Mouse (Mus musculus) layer of hippocampus, postnatal 14 days (tissue): ENCODE data around the gene Pcna. TPM values are rescaled to one million over a fixed set of nuclear protein-coding genes. Genes with fewer than 3 reads are reported as not detected.

ENCODE experiments used
- DNase-seq, 2 experiments: peaks; one replicate each; pipeline ENCODE4 v3.0.0; 2021 to 2022; ENCODE audit warnings: low spot score in 2 of 2, mixed read lengths in 1 of 2
- total RNA-seq, 2 experiments: library from RNA; stranded (reverse); gene quantifications; 2 replicates each; pipeline ENCODE4 v1.2.3; 2021

The Pcna gene
- total RNA-seq, 2 experiments from 2014 or later = 45.3 to 51.5 TPM

DNA sequence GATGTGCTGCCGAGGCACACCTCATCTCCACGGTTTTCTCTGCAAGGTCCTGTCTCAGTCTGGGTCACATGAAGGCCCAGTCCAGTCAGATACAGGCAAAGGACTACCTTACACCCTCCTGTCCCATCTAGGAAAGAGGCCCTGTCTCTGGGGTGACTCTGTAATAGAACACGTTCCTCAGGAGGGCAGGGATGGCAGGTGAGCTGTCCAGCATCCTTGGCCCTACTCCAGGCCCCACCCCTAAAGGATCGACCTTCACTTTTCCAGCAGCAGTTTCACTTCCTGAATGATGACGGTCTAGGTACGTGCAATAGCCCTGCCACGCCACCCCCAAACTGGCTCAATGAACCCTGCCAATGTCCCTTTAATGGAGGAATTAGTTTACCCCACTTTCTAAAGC is 17.1 kb downstream of the Pcna start:
- no peak for DNase-seq

DNA sequence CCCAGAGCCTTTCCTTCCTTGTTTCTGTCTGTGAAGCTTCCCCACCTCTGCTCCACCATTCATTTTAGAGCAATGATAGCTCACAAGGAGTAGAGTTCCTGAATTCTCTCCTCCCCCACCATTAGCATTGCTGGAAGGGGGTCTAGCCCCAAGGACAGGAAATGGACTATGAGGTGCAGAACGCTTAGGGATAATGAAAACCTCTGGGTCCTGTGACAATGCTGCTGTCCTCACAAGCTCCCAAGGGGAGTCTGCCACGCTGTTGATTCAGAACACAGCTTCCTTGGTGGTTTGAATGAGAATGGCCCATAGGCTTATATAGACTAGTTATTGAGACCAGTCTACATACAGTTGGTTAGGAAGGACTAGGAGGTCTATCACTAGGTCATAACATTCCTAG is 17.8 kb downstream of the Pcna start:
- no peak for DNase-seq

DNA sequence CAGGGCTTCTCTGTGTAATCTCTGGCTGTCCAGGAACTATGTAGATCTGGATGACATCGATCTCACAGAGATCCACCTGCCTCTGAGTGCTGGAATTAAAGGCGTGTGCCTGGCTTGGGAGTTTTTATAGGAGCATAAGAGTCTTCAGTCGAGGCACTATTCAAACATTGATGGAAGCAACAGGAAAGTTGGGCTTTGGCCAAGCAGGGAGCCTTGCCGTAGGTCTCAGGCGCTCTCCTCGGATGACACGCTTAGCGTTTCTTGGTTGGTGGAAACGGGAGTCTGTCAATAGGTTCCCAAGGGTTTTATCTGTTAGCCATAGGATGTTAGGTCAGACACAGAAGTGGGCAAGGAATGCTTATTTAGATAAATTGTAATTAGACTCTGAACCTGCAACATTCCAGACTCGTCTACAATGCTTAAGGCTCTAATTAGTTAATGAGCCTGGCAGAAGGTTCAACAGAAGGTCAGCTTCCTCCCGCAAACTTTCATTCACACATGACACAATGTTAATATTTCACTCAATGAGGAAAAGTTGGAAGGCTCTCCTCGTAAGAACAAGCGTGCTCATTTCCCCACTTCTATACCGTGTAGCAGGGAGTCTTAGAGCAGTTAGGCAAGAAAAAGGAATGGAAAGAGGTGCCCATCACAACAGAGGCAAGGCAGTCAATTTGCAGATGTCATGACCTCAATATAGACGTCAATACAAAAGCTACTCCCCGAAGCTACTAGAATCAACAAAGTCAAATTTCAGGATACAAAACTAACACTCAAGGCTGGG is 18.9 kb downstream of the Pcna start:
- no peak for DNase-seq

DNA sequence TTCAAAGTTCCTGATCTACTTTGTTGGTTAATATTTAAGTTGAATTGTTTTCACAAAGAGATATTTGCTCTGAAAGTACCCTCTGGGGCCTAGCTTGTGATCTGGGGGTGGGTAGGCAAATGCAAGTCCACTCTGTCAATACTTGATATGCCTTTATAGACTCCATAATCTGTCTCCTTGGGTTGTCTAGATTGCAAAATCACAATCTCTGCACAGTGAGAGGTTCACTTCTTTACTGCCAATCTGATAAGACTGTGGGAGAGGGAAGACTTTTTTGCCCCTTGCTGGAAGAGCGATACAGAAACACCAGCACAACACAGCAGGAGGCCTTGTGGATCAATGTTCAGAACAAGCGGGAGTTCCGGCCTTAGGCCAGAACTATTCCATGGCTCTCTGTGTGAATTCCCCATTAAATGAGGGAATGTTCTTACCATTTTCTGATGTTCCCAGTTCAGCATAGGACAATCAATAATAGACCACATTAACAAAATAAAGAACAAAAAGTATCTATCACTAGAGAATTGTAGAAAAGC is 20.6 kb downstream of the Pcna start:
- DNase-seq = no peak

DNA sequence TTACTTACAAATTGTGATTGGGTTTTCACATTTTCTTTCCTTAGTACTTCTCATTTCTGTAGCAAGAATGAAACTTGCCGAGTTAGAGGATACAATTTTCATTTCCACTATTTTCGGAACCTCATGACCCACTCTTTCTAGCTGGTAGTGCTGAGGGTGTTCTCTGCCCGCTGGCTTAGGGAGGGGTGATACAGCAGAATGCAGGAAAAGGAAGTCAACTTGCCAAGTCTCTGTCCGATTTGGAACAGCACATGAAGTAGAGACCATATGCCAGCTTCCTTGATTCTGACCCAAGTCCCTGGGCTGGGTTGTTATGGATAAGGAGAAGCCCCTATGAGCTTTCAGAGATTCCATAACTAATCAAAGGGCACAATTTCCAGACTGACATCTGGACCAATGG is 28.8 kb downstream of the Pcna start:
- no peak for DNase-seq

DNA sequence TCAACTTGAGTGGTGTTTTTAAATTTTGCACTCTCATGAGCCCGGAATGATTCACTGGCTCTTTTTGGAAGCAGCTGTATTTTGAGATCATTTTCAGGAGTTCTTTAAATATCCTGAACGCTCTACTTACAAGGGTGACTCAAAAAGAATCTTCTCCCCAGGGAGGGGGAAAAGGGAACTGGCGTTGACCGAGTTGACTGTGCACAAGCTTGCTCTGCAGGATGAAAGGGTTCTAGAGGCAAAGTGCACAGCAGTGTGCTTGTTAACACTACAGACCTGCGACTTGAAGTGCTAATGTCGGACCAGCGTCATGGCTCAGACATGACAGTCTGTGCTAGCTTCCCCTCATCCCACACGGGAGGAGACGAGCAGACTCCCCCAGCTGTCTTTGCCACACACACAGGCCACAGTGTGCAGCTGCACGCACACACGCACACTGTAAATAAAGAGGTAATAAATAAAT is 31.5 kb downstream of the Pcna start:
- DNase-seq = no peak

DNA sequence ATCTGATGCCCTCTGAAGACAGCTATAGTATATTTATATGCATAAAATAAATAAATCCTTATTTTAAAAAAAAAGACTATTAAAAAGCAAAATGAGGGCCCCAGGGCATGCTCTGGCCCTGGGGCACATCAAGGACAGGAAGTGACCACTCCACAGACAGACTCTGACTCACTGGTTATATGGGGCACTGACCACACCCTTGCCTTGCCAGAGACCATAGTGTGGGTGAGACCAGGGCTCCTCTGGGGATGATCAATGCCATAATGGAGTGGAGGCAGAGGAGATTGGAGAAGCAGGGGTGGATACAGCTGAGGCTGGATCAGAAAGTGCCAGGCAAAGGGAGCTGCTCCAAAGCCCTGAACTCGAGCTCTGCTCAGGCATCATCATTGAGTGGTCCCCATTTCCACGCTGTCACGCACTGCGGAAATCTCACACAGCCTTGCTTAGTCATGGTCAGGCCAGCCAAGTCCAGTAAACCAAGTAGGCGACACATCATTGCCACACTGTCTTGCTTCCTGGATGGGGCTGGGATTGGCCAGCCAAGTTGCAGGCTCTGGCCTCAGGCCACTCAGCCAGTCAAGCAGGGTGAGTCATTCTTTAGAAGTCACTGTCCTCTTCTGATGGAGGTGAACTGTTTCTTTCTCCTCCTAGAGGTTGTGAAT is 41.0 kb downstream of the Pcna start:
- DNase-seq = no peak

DNA sequence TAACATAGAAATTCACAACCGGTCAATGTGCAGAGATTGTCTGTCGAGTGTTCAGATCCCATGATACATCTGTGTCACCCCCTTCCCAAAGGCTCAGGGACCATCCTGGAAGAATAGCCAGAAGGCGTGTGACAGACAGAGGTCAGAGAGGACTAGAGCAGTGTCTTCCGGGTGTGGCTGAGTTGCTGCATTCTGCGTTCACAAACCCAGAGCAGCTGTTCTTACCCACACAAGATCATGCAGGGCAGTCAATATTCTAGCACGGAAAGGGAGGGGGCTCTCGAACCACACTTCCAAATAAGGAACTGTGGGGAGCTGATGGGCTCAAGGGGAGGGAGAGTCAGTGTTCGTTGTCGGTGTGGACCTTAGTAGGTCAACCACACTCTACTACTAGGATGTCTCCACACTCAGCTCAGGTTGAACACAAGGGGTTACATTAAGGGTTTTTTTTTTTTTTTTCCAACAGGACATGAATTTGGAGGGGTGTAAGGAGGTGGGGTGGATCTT is 42.3 kb downstream of the Pcna start:
- no peak for DNase-seq

DNA sequence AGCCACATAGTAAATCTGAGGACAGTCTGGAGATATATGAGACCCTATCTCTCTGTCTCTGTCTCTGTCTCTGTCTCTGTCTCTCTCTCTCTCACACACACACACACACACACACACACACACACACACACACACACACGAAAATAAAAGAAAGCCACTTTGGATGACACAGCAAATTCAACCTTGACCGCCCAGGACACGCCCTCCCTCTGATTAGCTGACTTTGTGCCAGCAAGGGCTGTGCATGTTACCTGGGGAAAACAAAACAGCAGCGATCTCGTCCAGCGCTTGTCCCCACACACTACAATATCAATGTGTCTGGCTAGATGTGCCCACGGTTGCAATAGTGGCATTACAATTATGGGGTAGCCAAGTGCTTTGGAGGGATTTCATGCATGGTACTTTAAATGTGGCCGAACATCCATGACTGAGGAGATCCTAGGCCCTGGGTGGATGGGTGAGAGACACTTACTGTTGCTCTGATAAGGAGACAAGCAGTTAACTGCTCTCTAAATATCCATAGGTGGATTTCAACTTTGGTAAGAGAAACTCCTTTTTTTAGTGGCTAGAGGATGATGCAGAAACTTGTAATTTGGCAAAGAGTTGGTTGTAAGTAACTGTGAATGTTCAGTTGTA is 44.8 kb downstream of the Pcna start:
- DNase-seq = no peak

DNA sequence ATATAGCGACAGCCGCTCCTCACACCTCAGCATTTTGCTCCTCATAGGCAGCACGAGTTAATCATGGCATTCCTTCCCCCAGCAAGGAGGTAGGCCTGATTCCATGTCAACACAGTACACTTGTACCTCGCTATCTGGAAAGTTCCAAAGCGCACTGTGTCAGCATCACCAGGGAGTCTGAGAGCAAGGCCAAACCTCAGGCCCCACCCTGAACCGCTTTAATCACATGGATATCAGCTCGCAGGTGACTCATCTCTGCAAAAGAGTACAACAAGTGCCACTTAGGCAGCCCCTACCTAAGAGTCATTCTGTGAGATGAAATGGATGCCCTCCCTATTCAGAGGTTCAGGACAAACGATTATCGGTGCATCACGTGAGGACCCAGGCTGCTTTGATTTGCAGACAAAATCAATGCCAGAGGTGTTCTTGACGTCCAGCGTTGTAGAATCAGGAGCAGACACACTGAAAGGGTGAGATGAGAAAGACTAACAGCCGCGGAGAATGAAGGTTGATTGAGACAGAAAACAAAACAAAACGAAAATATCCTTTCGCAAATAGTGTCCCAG is 46.7 kb downstream of the Pcna start:
- DNase-seq = no peak

DNA sequence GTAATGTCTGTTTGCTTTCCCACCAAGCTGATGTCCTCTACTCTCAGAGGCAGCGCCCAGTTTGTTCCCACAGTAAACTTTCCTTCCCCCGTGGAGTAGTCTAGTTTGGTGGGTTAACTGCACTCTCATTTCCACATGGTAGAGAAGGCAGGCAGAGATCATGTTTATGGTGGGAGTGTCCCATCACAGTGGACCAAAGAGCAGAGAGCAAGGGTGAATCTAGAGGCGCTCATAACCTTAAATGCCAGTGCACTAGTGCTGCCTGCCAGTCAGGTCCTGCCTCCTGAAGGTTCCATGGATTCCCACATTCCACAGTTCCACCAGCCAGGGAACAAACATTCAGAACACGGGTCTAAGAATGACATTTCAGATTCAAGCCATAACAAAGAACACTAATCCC is 47.6 kb downstream of the Pcna start:
- DNase-seq = no peak

DNA sequence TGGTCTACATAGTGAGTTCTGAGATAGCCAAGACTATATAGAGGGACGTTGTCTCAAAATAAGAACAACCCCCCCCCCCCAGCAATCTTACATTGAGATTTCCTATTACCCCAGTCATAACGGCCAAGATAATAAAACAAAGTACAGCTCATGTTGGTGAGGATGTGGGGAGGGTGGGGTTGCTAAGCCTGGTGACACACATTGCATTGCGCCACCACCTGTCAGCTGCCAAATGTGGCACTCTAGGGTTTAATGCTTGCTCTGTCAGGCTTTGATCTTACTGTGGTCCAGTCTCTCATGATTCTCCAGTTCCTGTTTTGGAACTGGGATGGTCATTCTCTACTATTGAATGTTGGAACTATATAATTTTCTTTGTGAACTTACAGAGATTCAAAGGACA is 49.3 kb downstream of the Pcna start:
- no peak for DNase-seq

DNA sequence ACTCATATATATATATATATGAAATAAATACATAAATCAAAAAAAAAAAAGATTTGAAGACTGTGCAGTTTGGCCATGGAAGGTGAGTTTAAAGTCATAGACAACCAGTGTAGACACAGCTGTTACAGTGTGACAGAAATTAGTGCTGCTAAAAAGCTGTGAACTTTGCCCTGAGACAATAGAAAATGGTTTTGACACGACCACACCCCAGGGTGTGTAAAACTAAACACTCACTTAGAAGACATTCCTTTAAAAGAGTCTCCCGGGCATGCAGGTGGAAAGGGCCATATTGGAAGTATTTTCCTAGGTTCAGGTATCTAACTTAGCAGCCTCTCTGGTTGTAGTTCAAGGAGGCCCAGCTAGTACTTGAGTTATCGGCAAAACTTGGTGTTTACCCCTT is 49.9 kb downstream of the Pcna start:
- DNase-seq = no peak

Other genes starting within 250 kb of the Pcna start
- gene Rassf2, start 223.1 kb downstream of the Pcna start, total RNA-seq = 10 to 100 TPM; 33.3 to 35.6 TPM
- 10 to 100 TPM; 88.9 to 94.1 TPM for gene Slc23a2, start 108.2 kb downstream of the Pcna start, total RNA-seq
- 10 to 100 TPM; 25.8 to 27.7 TPM for gene Tmem230, start 5.5 kb downstream of the Pcna start, total RNA-seq
- 100 to 1,000 TPM; 194 to 204 TPM for gene Cds2, start 9.8 kb upstream of the Pcna start, total RNA-seq
- 1 to 10 TPM; 2.9 to 4.5 TPM for gene Prokr2, start 132.1 kb upstream of the Pcna start, total RNA-seq